Mouse (Mus musculus) hindbrain, embryonic 16.5 days (tissue): ENCODE measurements around the gene Rnf225. TPM values are rescaled to one million over a fixed set of nuclear protein-coding genes. Genes with fewer than 3 reads are reported as not detected.
"Not testable (repeated sequence)": the region's sequence is repeated elsewhere in the genome, so short reads cannot be mapped to it uniquely, and the experiment has no call there.

Experiments used
- ATAC-seq: fragments of 200-750 bp; cut with Nextera tagmentation; 2 replicates; pipeline ENCODE4 v1.8.0; 2017; ENCODE audit warnings: moderate TSS enrichment, moderate library complexity
- H3K27ac ChIP-seq: fragments of 300-500 bp; sonication (generic); 2 replicates; pipeline ENCODE4 v1.5.1; 2014; ENCODE audit warnings: low read depth, mild to moderate bottlenecking, control low read depth, low read length, moderate library complexity
- H3K27me3 ChIP-seq: fragments of 300-500 bp; sonication (generic); replicated peaks from 2 replicates; pipeline ENCODE4 v1.6.1; 2014; ENCODE audit warnings: low read length; ENCODE audit not compliant: control insufficient read depth, insufficient read depth
- H3K36me3 ChIP-seq: fragments of 300-500 bp; sonication (generic); 2 replicates; pipeline ENCODE4 v1.6.1; 2014; ENCODE audit warnings: mild to moderate bottlenecking, low read length, moderate library complexity, mixed read lengths; ENCODE audit not compliant: control insufficient read depth, insufficient read depth
- H3K4me1 ChIP-seq: fragments of 300-500 bp; sonication (generic); 2 replicates; pipeline ENCODE4 v1.6.1; 2014; ENCODE audit warnings: low read depth, low read length; ENCODE audit not compliant: control insufficient read depth, insufficient read depth
- H3K4me2 ChIP-seq: fragments of 300-500 bp; sonication (generic); 2 replicates; pipeline ENCODE4 v1.6.1; 2014; ENCODE audit warnings: mild to moderate bottlenecking, low read length, control low read depth, moderate library complexity
- H3K4me3 ChIP-seq: fragments of 300-500 bp; sonication (generic); 2 replicates; pipeline ENCODE4 v1.5.1; 2014; ENCODE audit warnings: mild to moderate bottlenecking, low read length, control low read depth, moderate library complexity
- H3K9ac ChIP-seq: fragments of 300-500 bp; sonication (generic); 2 replicates; pipeline ENCODE4 v1.6.1; 2014; ENCODE audit warnings: low read depth, mild to moderate bottlenecking, control low read depth, low read length, moderate library complexity
- H3K9me3 ChIP-seq: fragments of 300-500 bp; sonication (generic); 2 replicates; pipeline ENCODE4 v1.6.1; 2014; ENCODE audit warnings: mild to moderate bottlenecking, low read length, moderate library complexity; ENCODE audit not compliant: control insufficient read depth
- WGBS: fragments of 180-500 bp; shearing (Covaris S2); extraction: QIAGEN DNeasy Blood & Tissue Kit; methylation state at CpG from one replicate; pipeline ENCODE4 v1.1.7; 2014; 5-methylcytosine and 5-hydroxymethylcytosine counted together
- polyA plus RNA-seq: library from polyadenylated mRNA; unstranded; fragments of >200 nt; fragmentation: Nextera tagmentation; extraction: Ambion mirVana; gene quantifications from 2 replicates; pipeline ENCODE4 v1.2.1, GENCODE M21; 2015

The Rnf225 gene
- polyA plus RNA-seq, 1 experiment from 2014 or later, result 1.2 TPM

DNA sequence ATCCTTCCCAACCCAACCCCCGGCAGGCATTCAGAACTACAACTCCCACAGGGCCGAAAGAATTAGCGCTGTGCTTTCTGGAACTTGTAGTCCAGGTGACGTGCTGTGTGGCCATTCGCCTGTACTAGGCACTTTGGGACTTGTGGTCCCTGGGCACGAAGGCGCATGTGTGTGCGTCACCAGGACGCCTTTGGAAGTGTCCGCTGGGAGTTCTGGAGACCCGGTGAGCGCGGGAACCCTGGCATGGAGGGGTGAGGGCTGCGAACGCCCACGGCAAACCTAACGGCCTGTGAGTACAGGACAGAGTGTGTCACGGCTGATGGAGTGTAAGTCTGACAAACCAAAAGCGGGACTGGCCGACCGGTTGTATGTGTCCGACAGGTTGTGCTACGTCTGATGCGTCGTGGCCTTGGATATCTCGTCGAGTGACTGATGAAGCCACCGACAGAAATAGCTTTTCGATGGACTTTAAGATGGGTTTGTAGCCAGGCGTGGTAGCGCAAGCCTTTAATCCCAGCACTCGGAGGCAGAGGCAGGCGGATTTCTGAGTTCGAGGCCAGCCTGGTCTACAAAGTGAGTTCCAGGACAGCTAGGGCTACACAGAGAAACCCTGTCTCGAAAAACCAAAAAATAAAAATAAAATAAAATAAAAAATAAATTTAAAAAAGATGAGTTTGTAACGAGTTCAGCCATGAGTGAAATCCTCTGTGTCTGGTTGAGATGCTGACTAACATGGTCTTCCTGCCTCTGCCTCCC is 29.4 kb upstream of the Rnf225 start, which contains the start of gene Zscan22:
Gene Zscan22, plus strand, starts transcription at position 161 of the 756 bp plus-strand sequence.
- Histone ChIP-seq H3K4me1 (peaks cover 5% of the 10 kb centered on the region), H3K9ac (peak within 1 kb of the TSS; percentile 68), H3K4me2 (peak within 1 kb of the TSS; percentile 31), H3K36me3 (no peaks in the 10 kb centered on the region), H3K27ac (no peak within 1 kb of the TSS), H3K27me3 (no peaks in the 10 kb centered on the region), H3K9me3 (no peaks in the 10 kb centered on the region), H3K4me3 (peak within 1 kb of the TSS; percentile 69)
- 5% methylated on average over 36 of the region's 36 CpGs for WGBS
- peak; percentile 99 for ATAC-seq

DNA sequence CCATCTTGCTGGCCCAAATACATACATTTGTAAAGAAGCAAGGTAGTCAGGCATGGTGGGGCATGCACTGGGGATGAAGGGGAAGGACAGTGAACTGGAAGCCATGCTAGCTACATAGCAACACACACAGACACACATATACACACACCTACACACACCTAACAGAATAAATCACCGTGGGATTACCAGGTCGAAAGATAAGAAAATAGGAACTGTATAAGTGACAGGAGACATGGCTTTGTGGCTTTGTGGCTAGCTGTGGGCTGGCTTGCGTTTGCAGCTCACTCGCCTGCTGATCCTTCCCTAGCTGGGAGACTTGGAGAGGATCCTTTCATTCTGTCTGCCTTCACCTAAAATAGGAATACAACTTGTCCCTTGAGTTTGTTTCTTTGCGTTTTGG is 25.7 kb upstream of the Rnf225 start:
- H3K9me3 ChIP-seq, result no peaks in the 10 kb centered on the region
- 97% methylated on average over 5 of the region's 5 CpGs for WGBS
- H3K4me1 ChIP-seq, result peaks cover 5% of the 10 kb centered on the region
- H3K27me3 ChIP-seq, result no peaks in the 10 kb centered on the region
- ATAC-seq, result no peak
- H3K27ac ChIP-seq, result no peak overlapping the region
- peaks cover 12% of the 10 kb centered on the region for H3K36me3 ChIP-seq
- H3K9ac ChIP-seq, result no peak overlapping the region
- no peak overlapping the region for H3K4me2 ChIP-seq
- no peak overlapping the region for H3K4me3 ChIP-seq

- H3K9me3 ChIP-seq, result no peaks in the 10 kb centered on the region
- H3K4me3 ChIP-seq, result no peak overlapping the region
- peaks cover 25% of the 10 kb centered on the region for H3K36me3 ChIP-seq
- 0 out of 2 replicates have a peak overlapping the region, but pooled peaks have one; percentile 9 for H3K9ac ChIP-seq
- no peak overlapping the region for H3K27ac ChIP-seq
- no peaks in the 10 kb centered on the region for H3K27me3 ChIP-seq
- ATAC-seq, result no peak
- H3K4me2 ChIP-seq, result no peak overlapping the region
- H3K4me1 ChIP-seq, result peaks cover 3% of the 10 kb centered on the region; the same call in 1 of the 2 replicates
- WGBS, result 73% methylated on average over 10 of the region's 10 CpGs
Measured at GRCm38 (mm10) chr7:12903623-12904022, 23.6 kb upstream of the Rnf225 start.

DNA sequence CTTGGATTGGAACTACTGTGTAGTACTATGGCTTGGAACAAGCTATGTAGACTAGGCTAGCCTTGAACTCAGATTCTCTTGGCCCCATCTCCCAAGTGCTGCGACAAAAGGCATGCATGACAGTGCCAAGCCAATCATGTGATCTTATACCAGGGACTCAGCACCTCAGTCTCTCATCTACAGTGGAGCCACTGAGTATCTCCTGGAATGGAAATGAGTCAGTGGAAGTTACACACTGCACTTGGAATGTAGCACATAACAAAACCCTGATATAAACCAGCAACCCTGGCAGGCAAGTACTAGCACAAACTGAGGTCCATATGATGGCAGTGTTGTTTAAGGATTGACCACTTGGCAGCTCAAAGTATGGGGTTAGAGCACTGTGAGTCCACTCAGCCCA is 22.1 kb upstream of the Rnf225 start:
- Histone ChIP-seq H3K4me2 (no peak overlapping the region), H3K27me3 (no peaks in the 10 kb centered on the region), H3K4me1 (peaks cover 3% of the 10 kb centered on the region; the same call in 1 of the 2 replicates), H3K9ac (no peak overlapping the region), H3K27ac (no peak overlapping the region), H3K4me3 (no peak overlapping the region), H3K9me3 (no peaks in the 10 kb centered on the region), H3K36me3 (peaks cover 25% of the 10 kb centered on the region)
- ATAC-seq, result no peak
- 96% methylated on average over 1 of the region's 1 CpGs for WGBS

GRCm38 (mm10) chr7:12909498-12909962 is 17.7 kb upstream of the Rnf225 start:
- Histone ChIP-seq H3K9ac (peak overlapping the region; percentile 73), H3K4me1 (peaks cover 3% of the 10 kb centered on the region; the same call in 1 of the 2 replicates), H3K27ac (peak overlapping the region; percentile 84), H3K4me3 (peak overlapping the region; percentile 50), H3K4me2 (peak overlapping the region; percentile 57), H3K27me3 (no peaks in the 10 kb centered on the region), H3K9me3 (no peaks in the 10 kb centered on the region), H3K36me3 (peaks cover 20% of the 10 kb centered on the region)
- peak; percentile 29; the same call in 1 of the 2 replicates for ATAC-seq
- WGBS, result 39% methylated on average over 7 of the region's 7 CpGs

DNA sequence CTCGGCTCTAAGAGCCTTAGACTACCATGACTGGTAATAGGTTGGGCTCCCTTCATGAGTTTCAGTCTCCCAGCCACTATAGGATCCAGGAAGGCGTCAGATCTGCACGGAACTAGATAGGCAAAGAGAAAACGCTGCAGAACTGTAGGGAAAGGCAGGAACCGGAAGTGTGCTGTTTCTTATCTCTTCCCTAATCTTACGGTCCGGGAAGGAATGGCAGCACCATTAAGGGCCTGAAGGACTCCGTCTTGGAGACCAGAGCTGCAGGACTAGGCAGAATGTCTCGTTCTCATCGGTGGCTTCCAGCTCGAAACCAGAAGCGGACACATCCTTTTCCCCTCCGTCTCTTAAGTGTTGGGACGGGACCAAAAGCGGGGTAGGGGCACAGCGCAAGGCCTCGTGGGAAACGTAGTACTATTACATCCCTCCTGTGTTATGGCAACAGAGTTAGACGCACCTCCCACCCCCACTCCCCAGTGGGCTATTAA is 17.0 kb upstream of the Rnf225 start:
- H3K9me3 ChIP-seq, result no peaks in the 10 kb centered on the region
- peaks cover 3% of the 10 kb centered on the region; the same call in 1 of the 2 replicates for H3K4me1 ChIP-seq
- peak overlapping the region; percentile 73 for H3K9ac ChIP-seq
- WGBS, result 7% methylated on average over 19 of the region's 19 CpGs
- ATAC-seq, result peak; percentile 88
- peaks cover 20% of the 10 kb centered on the region for H3K36me3 ChIP-seq
- peak overlapping the region; percentile 50 for H3K4me3 ChIP-seq
- peak overlapping the region; percentile 84 for H3K27ac ChIP-seq
- peak overlapping the region; percentile 57 for H3K4me2 ChIP-seq
- H3K27me3 ChIP-seq, result no peaks in the 10 kb centered on the region

GRCm38 (mm10) chr7:12913556-12913955 is 13.7 kb upstream of the Rnf225 start:
- ATAC-seq, result no peak
- Histone ChIP-seq H3K9me3 (no peaks in the 10 kb centered on the region), H3K9ac (no peak overlapping the region), H3K4me3 (no peak overlapping the region), H3K27ac (no peak overlapping the region), H3K4me2 (no peak overlapping the region), H3K36me3 (no peaks in the 10 kb centered on the region), H3K27me3 (no peaks in the 10 kb centered on the region), H3K4me1 (peaks cover 3% of the 10 kb centered on the region; the same call in 1 of the 2 replicates)

DNA sequence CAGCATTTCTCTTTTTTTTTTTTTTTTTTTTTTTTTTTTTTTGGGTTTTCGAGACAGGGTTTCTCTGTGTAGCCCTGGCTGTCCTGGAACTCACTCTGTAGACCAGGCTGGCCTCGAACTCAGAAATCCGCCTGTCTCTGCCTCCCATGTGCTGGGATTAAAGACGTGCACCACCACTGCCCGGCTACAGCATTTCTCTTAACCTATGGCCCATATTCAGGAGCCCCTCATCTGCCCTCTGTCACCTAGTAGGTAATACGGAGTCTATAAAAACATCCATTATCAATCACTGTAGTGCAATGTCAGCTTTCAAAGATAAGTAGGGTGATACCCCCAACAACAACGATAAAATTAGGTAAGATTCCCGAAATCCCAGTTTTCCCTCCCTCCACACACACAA is 6.7 kb upstream of the Rnf225 start:
- H3K4me2 ChIP-seq, H3K27me3 ChIP-seq, H3K9ac ChIP-seq, H3K4me3 ChIP-seq, ATAC-seq, H3K27ac ChIP-seq, H3K9me3 ChIP-seq: not testable (repeated sequence)
- H3K36me3 ChIP-seq, result peaks cover 20% of the 10 kb centered on the region
- H3K4me1 ChIP-seq, result peaks cover 11% of the 10 kb centered on the region
- 90% methylated on average over 7 of the region's 8 CpGs for WGBS

- Histone ChIP-seq H3K4me1 (peaks cover 11% of the 10 kb centered on the region), H3K9ac (peak overlapping the region; percentile 80), H3K36me3 (peaks cover 28% of the 10 kb centered on the region), H3K9me3 (no peaks in the 10 kb centered on the region), H3K27ac (peak overlapping the region; percentile 95), H3K27me3 (peaks cover 5% of the 10 kb centered on the region), H3K4me3 (peak overlapping the region; percentile 78), H3K4me2 (peak overlapping the region; percentile 85)
- 1% methylated on average over 3 of the region's 3 CpGs for WGBS
- peak; percentile 12; the same call in 1 of the 2 replicates for ATAC-seq
Measured at GRCm38 (mm10) chr7:12921318-12921704, 5.9 kb upstream of the Rnf225 start.
